Mouse (Mus musculus) forebrain, embryonic 12.5 days (tissue): ENCODE measurements around the gene Hist1h2aa. TPM values are rescaled to one million over a fixed set of nuclear protein-coding genes. Genes with fewer than 3 reads are reported as not detected.

Source experiments
- ATAC-seq: fragments of 200-750 bp; cut with Nextera tagmentation; 2 replicates; pipeline ENCODE4 v1.8.0; 2017; ENCODE audit warnings: moderate TSS enrichment; ENCODE audit not compliant: low FRiP score
- H3K27ac ChIP-seq: fragments of 300-500 bp; sonication (generic); 2 replicates; pipeline ENCODE4 v1.5.1; 2016; ENCODE audit warnings: mild to moderate bottlenecking
- H3K27me3 ChIP-seq: fragments of 300-500 bp; sonication (generic); 2 replicates; pipeline ENCODE4 v1.6.1; 2016; ENCODE audit warnings: mild to moderate bottlenecking
- H3K36me3 ChIP-seq: fragments of 300-500 bp; sonication (generic); replicated peaks from 2 replicates; pipeline ENCODE4 v1.6.1; 2016; ENCODE audit warnings: mild to moderate bottlenecking
- H3K4me1 ChIP-seq: fragments of 300-500 bp; sonication (generic); 2 replicates; pipeline ENCODE4 v1.6.1; 2016
- H3K4me2 ChIP-seq: fragments of 300-500 bp; sonication (generic); 2 replicates; pipeline ENCODE4 v1.6.1; 2016; ENCODE audit warnings: mild to moderate bottlenecking, moderate library complexity
- H3K4me3 ChIP-seq: fragments of 300-500 bp; sonication (generic); replicated peaks from 2 replicates; pipeline ENCODE4 v1.5.1; 2016; ENCODE audit warnings: mild to moderate bottlenecking
- H3K9ac ChIP-seq: fragments of 300-500 bp; sonication (generic); 2 replicates; pipeline ENCODE4 v1.6.1; 2016; ENCODE audit warnings: mild to moderate bottlenecking
- H3K9me3 ChIP-seq: fragments of 300-500 bp; sonication (generic); 2 replicates; pipeline ENCODE4 v1.6.1; 2016
- WGBS: fragments of 180-500 bp; shearing (Covaris S2); methylation state at CpG from one replicate; pipeline ENCODE4 v1.1.7; 2016; 5-methylcytosine and 5-hydroxymethylcytosine counted together
- polyA plus RNA-seq: library from polyadenylated mRNA; unstranded; fragments of >200 nt; fragmentation: Nextera tagmentation; extraction: Ambion mirVana; gene quantifications from 2 replicates; pipeline ENCODE4 v1.2.1, GENCODE M21; 2016

Gene Hist1h2aa
- not detected in 2 replicates for polyA plus RNA-seq

DNA sequence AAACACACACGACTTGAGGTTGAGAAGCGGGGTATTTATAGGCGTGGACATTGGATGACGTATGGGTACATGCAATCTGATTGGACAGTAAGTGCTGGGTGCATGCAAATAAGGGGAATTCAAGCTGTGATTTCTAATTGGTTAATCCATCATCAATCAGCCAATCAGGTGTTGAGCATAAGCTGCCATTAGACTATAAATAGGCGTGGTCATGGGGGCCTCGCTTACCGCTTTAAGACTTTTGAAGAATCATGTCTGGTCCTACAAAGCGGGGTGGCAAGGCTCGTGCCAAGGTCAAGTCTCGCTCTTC is at the start of gene Hist1h2aa:
Gene Hist1h2aa (plus strand): TSS at position 252 of the 310 bp plus-strand sequence.
- no peaks in the 10 kb centered on the region for H3K9me3 ChIP-seq
- no peak within 1 kb of the TSS for H3K27ac ChIP-seq
- no peak within 1 kb of the TSS for H3K9ac ChIP-seq
- no peak within 1 kb of the TSS for H3K4me3 ChIP-seq
- ATAC-seq, result no peak
- no peak within 1 kb of the TSS for H3K4me2 ChIP-seq
- H3K27me3 ChIP-seq, result no peaks in the 10 kb centered on the region
- WGBS, result 96% methylated on average over 10 of the region's 10 CpGs
- H3K4me1 ChIP-seq, result no peaks in the 10 kb centered on the region
- H3K36me3 ChIP-seq, result no peaks in the 10 kb centered on the region

DNA sequence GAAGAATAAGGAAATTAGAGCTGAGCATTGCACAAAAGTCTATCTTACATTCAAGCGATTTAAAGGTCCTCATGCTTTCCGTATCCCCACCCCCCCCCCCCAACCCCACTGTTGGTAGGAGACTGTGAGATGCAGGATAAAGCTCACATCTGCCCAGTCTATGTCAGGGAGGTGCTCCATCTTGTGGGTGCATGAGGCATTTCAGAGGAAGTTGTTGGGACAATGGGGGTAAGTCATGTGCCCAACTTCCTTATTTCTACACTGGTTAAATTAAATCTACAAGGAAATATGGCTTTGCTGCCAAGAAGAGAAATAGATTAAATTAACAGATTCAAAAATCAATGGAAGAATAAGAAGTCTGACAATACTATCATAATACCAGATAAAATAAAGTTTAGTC is 48.7 kb upstream of the Hist1h2aa start:
- Histone ChIP-seq H3K27ac (no peak overlapping the region), H3K9ac (no peak overlapping the region), H3K9me3 (no peaks in the 10 kb centered on the region), H3K27me3 (no peaks in the 10 kb centered on the region), H3K36me3 (no peaks in the 10 kb centered on the region), H3K4me2 (no peak overlapping the region), H3K4me1 (no peaks in the 10 kb centered on the region), H3K4me3 (no peak overlapping the region)
- WGBS, result 42% methylated on average over 2 of the region's 2 CpGs
- ATAC-seq, result no peak

DNA sequence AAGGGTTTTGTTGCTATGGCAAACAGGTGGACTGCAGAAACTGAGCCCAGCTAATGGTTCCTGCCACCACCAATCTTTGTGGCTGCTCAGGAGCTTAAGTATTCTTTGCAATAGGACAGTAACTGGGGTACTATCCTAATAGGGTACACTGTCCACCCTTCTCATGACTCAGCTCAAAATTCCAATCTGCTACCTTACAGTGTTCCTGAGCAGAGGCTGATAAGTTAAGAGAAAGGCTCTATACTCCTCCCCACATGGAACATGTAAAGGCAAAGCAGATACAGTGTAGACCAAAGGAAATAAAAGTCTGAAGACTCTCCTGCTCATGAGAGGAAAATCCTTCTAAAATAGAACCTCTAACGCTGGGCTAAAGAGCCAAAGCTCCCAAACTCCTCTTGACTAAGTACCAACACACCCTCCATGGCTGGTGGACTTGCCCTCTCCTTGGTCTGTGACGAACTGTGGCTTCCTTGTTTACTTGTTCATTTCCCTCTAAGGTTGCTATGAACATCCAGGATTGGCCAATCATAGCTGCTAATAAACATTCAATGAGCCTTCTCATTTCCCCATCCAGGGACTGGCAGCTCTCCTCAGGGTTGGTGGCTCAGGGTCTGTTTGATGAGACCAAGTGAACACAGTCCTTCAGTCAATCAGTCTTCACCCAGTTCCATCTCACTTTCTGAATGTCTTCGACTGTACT is 47.1 kb upstream of the Hist1h2aa start:
- Histone ChIP-seq H3K9me3 (no peaks in the 10 kb centered on the region), H3K4me2 (no peak overlapping the region), H3K36me3 (no peaks in the 10 kb centered on the region), H3K4me1 (no peaks in the 10 kb centered on the region), H3K4me3 (no peak overlapping the region), H3K27ac (no peak overlapping the region), H3K9ac (no peak overlapping the region), H3K27me3 (no peaks in the 10 kb centered on the region)
- ATAC-seq, result no peak
- 89% methylated on average over 3 of the region's 3 CpGs for WGBS

DNA sequence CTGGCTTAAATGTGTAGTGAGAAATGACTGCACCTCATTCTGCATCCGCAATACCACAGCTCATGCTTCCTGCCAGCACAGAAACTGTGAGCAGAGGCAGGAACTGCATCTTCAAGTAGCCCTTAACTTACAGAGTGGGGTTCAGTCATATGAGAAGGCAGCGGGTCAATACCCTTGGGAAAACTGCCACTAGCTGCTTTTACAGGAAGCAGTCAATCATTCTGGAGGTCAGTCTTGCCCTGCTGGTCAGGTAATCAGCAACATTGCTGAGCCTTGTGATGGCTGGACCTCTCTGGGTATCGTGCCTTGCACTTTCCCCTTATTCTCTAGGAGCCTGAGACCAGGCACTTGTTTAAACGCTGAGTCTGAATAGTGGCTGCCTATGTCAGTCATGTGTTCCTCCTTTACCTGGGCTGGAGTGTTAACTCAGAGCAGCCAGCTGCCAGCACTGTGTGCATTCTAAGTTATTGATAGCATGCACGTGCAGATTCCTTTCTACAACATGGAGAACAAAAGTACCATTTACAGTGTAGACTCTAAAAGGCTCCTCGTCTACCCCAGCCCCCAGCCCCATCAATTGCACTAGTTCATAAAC is 45.2 kb upstream of the Hist1h2aa start:
- Histone ChIP-seq H3K4me1 (peaks cover 15% of the 10 kb centered on the region), H3K4me3 (no peak overlapping the region), H3K27ac (no peak overlapping the region), H3K4me2 (no peak overlapping the region), H3K27me3 (no peaks in the 10 kb centered on the region), H3K9me3 (no peaks in the 10 kb centered on the region), H3K9ac (no peak overlapping the region), H3K36me3 (no peaks in the 10 kb centered on the region)
- ATAC-seq, result no peak
- 75% methylated on average over 6 of the region's 6 CpGs for WGBS

DNA sequence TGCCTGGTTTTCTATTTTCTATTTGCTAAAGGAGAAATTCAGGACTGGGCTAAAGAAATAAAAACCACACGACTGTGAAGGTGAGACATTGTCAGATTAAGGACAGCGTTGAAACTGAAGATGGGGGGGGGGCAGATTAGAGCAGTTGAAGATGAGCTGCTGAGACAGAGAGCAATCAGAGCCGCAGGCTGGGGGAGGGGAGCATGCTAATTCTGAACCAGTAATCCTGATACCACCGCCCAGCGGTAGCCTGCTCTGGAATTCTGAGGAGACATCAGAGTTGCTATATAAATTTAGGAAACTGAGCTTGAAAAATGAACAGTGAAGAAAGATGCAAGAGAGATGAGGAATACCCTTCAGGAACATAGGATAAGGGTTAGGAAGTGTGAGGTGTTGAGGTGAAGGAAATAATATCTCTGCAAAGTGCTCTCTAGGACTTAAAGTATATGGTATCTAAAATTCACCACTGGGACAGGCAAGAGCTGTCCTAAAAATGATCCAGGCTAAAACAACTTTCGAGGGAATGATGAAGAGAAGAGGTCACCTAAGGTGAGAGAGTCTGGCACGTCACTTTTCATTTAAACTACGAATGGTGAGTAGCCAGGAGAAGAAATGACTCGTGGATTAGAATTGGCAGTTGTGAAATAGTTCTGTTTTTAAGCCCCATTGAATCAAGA is 41.5 kb upstream of the Hist1h2aa start:
- Histone ChIP-seq H3K9me3 (no peaks in the 10 kb centered on the region), H3K4me2 (no peak overlapping the region), H3K4me3 (no peak overlapping the region), H3K27me3 (no peaks in the 10 kb centered on the region), H3K36me3 (no peaks in the 10 kb centered on the region), H3K9ac (no peak overlapping the region), H3K27ac (no peak overlapping the region), H3K4me1 (peaks cover 15% of the 10 kb centered on the region)
- WGBS, result 17% methylated on average over 9 of the region's 9 CpGs
- ATAC-seq, result no peak

DNA sequence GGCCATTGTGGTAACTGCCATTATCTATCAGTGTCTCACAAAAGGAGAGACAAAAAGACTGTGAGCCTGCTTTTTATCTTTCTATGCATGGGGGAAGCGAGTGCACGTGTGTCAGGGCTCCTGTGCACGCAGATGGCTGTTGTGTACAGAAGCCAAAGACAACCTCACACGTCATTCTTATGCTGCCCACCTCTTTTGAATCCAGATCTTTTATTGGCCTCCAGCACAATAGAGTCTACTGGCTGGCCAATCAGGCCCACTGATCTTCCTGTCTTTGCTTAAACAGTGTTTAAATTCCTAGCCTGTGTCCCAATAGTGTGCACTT is 41.0 kb upstream of the Hist1h2aa start:
- H3K4me3 ChIP-seq, result no peak overlapping the region
- no peaks in the 10 kb centered on the region for H3K27me3 ChIP-seq
- no peak overlapping the region for H3K9ac ChIP-seq
- no peak overlapping the region for H3K27ac ChIP-seq
- H3K4me1 ChIP-seq, result peaks cover 15% of the 10 kb centered on the region
- no peak overlapping the region for H3K4me2 ChIP-seq
- 0 out of 2 replicates have a peak, but pooled peaks have one; percentile 53 for ATAC-seq
- WGBS, result 11% methylated on average over 4 of the region's 4 CpGs
- no peaks in the 10 kb centered on the region for H3K36me3 ChIP-seq
- H3K9me3 ChIP-seq, result no peaks in the 10 kb centered on the region

DNA sequence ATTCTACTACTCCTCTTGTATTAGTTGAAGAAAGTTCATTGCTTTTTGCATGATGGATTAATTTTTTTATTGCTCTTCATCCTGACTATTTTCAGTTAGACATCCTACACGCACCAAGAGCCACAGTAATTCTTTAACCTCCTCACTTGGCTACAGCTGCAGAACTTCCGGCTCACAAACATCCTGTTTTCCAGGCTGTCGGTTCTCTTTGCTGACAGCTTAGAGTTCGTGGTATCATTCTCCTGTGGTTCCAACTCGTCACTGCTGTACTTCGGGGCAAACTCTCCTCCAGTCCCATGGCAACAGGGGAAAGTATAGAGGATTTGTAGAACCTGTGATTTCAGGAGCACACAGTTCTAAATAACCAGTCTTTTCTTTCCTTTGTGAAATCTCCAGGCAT is 36.0 kb upstream of the Hist1h2aa start:
- Histone ChIP-seq H3K4me1 (peaks cover 7% of the 10 kb centered on the region; the same call in 1 of the 2 replicates), H3K9ac (no peak overlapping the region), H3K4me3 (no peak overlapping the region), H3K27me3 (no peaks in the 10 kb centered on the region), H3K36me3 (no peaks in the 10 kb centered on the region), H3K4me2 (no peak overlapping the region), H3K9me3 (no peaks in the 10 kb centered on the region), H3K27ac (no peak overlapping the region)
- WGBS, result 58% methylated on average over 6 of the region's 6 CpGs
- ATAC-seq, result no peak

DNA sequence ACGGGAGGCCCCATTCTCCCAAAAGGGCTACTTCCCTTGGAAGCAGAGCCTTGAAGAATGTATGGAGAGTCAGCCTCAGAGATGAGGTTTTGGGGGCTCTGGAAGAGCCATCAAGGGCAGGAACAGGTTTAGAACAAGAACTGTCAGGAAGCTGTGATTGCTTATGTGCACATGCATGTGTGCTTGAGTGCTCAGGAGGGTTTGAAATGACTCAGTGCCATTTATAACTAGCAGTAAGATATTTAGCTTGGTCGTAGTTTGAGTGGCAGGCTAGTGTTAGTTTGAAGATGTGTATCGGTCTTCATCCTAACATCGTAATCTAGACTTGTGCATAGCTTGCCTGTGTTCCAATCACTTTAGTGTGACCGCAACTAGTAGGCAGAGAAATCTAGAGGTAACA is 27.4 kb upstream of the Hist1h2aa start:
- no peak overlapping the region for H3K4me2 ChIP-seq
- H3K4me3 ChIP-seq, result no peak overlapping the region
- no peak overlapping the region for H3K27ac ChIP-seq
- no peak for ATAC-seq
- H3K27me3 ChIP-seq, result no peaks in the 10 kb centered on the region
- no peaks in the 10 kb centered on the region for H3K4me1 ChIP-seq
- H3K36me3 ChIP-seq, result no peaks in the 10 kb centered on the region
- no peak overlapping the region for H3K9ac ChIP-seq
- H3K9me3 ChIP-seq, result no peaks in the 10 kb centered on the region
- 94% methylated on average over 5 of the region's 5 CpGs for WGBS

DNA sequence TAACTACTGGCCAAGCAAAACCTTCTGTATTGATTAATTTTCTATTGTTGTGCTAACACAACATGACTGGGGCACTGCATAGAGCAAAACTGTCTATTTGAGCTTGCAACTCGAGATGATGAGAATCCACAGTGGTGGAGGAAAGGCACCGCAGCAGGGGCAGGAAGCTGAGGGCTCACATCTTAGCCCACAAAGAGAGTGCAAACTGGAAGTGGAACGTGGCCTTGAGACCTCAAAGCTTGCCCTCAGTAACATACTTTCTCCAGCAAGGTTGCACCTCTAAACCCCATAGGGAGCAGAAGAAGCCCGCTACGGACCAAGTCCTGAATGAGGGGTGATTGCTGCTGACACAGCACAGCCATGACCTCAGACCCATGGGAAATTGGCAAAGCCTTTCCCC is 24.1 kb upstream of the Hist1h2aa start:
- Histone ChIP-seq H3K4me2 (no peak overlapping the region), H3K9ac (no peak overlapping the region), H3K27ac (no peak overlapping the region), H3K4me3 (no peak overlapping the region), H3K4me1 (no peaks in the 10 kb centered on the region), H3K27me3 (no peaks in the 10 kb centered on the region), H3K36me3 (no peaks in the 10 kb centered on the region), H3K9me3 (no peaks in the 10 kb centered on the region)
- ATAC-seq, result no peak
- WGBS, result 85% methylated on average over 5 of the region's 5 CpGs

DNA sequence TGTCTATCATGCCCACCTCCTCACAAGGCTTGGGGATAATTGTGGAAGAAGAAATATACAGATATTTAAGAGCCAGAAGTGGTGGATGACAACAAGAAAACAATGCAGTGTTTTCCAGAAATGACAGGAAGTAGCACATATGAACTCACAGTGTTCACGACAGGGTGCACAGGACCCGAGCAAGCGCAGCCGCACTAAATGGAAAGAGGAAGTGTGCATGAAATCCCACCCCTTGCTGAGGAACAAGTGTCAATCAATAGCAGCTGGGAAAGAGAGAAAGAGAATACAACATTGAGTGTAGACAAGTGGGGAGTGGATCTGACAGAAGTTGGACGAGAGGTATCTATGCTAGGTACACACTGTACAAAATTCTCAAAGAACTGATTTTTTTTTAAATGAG is 22.9 kb upstream of the Hist1h2aa start:
- ATAC-seq, result no peak
- WGBS, result 94% methylated on average over 5 of the region's 5 CpGs
- no peak overlapping the region for H3K4me2 ChIP-seq

DNA sequence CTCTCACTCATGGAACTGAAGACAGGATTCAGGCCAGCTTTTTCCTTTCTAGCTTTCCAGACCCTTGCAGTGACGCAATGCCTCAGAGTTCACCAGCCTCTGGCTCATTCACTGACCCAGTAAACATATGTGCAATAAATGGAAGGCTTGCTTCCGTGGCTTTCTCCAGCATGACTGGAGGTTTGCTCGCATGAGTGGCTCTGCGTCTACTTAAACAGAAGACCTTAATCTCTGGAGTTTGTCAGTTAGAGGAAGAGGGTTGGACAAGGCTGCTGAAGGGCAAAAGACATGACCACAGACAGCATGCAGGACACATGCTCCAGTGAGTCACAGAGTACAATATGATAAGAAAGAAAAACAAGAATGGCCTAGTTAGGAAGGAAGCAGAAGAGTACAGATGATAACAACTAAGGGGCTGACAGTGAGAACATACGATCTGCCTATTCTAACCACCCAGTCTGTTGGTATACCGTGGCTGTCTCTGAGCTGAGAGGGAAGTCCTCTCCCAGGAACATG is 20.4 kb upstream of the Hist1h2aa start:
- Histone ChIP-seq H3K36me3 (no peaks in the 10 kb centered on the region), H3K27me3 (no peaks in the 10 kb centered on the region), H3K9ac (no peak overlapping the region), H3K4me2 (no peak overlapping the region), H3K4me1 (no peaks in the 10 kb centered on the region), H3K9me3 (no peaks in the 10 kb centered on the region), H3K4me3 (no peak overlapping the region), H3K27ac (no peak overlapping the region)
- ATAC-seq, result no peak
- 66% methylated on average over 6 of the region's 6 CpGs for WGBS

More for the DNA sequence above, 22.9 kb upstream of the Hist1h2aa start:
- Histone ChIP-seq H3K9me3 (no peaks in the 10 kb centered on the region), H3K4me3 (no peak overlapping the region), H3K27me3 (no peaks in the 10 kb centered on the region), H3K9ac (no peak overlapping the region), H3K27ac (no peak overlapping the region), H3K4me1 (no peaks in the 10 kb centered on the region), H3K36me3 (no peaks in the 10 kb centered on the region)

DNA sequence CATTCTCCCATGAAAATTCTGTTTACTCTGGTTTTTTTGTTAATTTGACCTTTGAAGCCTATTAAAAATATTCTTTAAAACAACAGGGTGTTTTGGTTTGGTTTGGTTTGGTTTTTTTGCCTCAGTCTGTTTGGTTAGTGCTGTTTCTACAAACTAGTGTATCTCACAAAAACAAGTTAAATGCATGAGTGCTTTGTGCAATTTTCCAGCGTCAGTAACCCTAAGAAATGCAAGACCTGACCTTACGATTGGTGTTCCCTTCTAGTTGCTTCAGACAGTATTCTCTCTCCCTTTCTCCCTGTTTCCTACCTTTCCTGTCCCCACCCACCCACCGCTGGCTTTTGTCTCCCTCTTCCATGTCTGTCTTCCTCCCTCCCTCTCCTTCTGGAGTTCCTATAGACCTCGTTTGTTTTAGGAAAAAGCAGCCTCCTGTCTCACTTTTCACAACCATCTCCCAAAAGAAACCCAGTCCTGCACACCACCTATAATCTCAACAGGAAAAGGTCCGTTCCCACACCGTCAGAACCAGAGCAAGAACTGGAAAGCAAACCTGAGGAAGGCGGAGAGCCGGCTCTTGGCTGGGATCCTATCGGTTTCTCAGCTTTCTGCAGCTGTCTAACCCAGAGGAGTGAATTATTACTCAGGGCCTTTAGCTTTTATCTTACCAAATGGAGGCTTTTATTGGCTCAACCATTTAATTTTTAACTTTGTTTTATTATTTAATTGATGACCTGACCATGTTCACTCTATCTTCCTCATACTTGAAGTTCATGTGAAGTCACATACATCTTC is 19.7 kb upstream of the Hist1h2aa start, which contains the start of gene Slc17a4:
Gene Slc17a4 (minus strand): TSS at position 634 of the 792 bp plus-strand sequence.
- Histone ChIP-seq H3K27ac (no peak within 1 kb of the TSS), H3K9ac (no peak within 1 kb of the TSS), H3K4me2 (no peak within 1 kb of the TSS), H3K27me3 (no peaks in the 10 kb centered on the region), H3K4me1 (no peaks in the 10 kb centered on the region), H3K9me3 (no peaks in the 10 kb centered on the region), H3K36me3 (no peaks in the 10 kb centered on the region), H3K4me3 (no peak within 1 kb of the TSS)
- WGBS, result 78% methylated on average over 9 of the region's 9 CpGs
- ATAC-seq, result no peak
